Mouse (Mus musculus) embryonic facial prominence, embryonic 10.5 days (tissue): Measurements from ENCODE around the gene Nudt8. TPM values are rescaled to one million over a fixed set of nuclear protein-coding genes. Genes with fewer than 3 reads are reported as not detected.
"Not testable (repeated sequence)": the region's sequence is repeated elsewhere in the genome, so short reads cannot be mapped to it uniquely, and the experiment has no call there.

Experiments used
- DNase-seq: peaks from one replicate; pipeline ENCODE4 v3.0.0-alpha.2; 2017; ENCODE audit warnings: low spot score
- H3K27ac ChIP-seq: fragments of 300-500 bp; sonication (generic); replicated peaks from 2 replicates; pipeline ENCODE4 v1.5.1; 2016; ENCODE audit warnings: mild to moderate bottlenecking
- H3K27me3 ChIP-seq: fragments of 300-500 bp; sonication (generic); replicated peaks from 2 replicates; pipeline ENCODE4 v1.6.1; 2016; ENCODE audit warnings: low read depth, mild to moderate bottlenecking; ENCODE audit not compliant: poor library complexity, severe bottlenecking
- H3K36me3 ChIP-seq: fragments of 300-500 bp; sonication (generic); replicated peaks from 2 replicates; pipeline ENCODE4 v1.6.1; 2016; ENCODE audit warnings: mild to moderate bottlenecking, moderate library complexity
- H3K4me1 ChIP-seq: fragments of 300-500 bp; sonication (generic); 2 replicates; pipeline ENCODE4 v1.6.1; 2016
- H3K4me3 ChIP-seq: fragments of 300-500 bp; sonication (generic); 2 replicates; pipeline ENCODE4 v1.5.1; 2016; ENCODE audit warnings: mild to moderate bottlenecking, moderate library complexity
- H3K9me3 ChIP-seq: fragments of 300-500 bp; sonication (generic); 2 replicates; pipeline ENCODE4 v1.6.1; 2016; ENCODE audit warnings: mild to moderate bottlenecking
- WGBS: fragments of 180-500 bp; shearing (Covaris S2); methylation state at CpG from one replicate; pipeline ENCODE4 v1.1.7; 2016; 5-methylcytosine and 5-hydroxymethylcytosine counted together
- polyA plus RNA-seq: library from polyadenylated mRNA; unstranded; fragments of >200 nt; fragmentation: Nextera tagmentation; extraction: Ambion mirVana; gene quantifications from 2 replicates; pipeline ENCODE4 v1.2.1, GENCODE M21; 2016

Nudt8 gene
- polyA plus RNA-seq, 1 experiment from 2014 or later: 30.6 TPM

DNA sequence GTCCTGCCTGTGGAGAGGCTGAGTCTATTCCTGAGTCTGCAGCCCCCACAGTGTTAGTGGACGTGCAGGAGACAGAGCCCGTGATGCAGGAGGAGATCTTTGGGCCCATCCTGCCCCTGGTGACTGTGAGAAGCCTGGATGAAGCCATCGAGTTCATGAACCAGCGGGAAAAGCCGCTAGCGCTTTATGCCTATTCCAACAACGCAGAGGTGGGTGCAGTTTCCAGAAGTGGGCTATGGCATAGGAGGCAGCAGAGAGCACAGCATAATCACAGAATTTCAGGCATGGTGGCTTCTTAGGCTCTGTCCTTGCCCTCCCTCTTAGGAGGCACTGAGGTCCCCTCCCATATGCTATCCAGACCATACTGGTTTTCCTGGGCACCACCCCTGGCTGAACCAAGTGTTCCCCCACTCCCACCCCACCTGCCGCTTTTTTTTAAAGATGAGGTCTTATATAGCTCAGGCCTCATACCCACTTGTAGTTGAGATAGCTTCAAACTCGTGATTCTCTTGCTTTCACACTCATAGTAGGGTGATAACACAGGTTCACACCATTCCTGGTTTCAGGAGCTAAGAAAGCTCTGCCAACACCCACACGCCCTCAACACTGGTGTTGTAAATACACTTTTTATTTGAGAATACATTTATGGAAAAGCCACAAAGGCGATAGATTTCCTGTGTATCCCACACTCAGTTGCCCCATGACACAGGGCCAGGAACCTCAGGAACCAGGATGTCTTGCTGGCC lies 33.9 kb upstream of the Nudt8 start:
- no peaks in the 10 kb centered on the region for H3K36me3 ChIP-seq
- no peaks in the 10 kb centered on the region for H3K27me3 ChIP-seq
- H3K27ac ChIP-seq: no peak overlapping the region
- H3K9me3 ChIP-seq: no peaks in the 10 kb centered on the region
- H3K4me1 ChIP-seq: peaks cover 23% of the 10 kb centered on the region
- H3K4me3 ChIP-seq: no peak overlapping the region
- DNase-seq: no peak
- WGBS: 71% methylated on average over 11 of the region's 11 CpGs

DNA sequence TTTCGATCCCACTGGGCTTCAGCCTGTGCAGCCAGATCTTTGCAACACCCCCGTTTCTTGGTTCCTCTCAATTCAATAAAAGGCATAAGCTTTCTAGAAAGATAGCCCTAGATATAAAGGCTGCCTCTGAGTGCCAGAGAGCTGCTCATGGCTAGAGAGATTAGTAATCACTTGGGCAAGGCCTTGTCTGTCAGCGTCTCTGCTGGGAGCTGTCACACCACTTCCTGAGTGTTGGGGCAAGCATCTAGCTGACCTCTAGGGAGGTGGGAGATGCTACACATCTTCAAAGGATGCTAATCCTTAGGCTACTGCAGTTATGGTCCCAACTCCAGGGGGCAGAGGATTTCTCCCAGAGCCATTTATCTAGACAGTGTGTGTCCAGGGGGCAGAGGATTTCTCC lies 33.1 kb upstream of the Nudt8 start:
- H3K27ac ChIP-seq: no peak overlapping the region
- no peaks in the 10 kb centered on the region for H3K9me3 ChIP-seq
- H3K4me3 ChIP-seq: no peak overlapping the region
- DNase-seq: no peak
- no peaks in the 10 kb centered on the region for H3K36me3 ChIP-seq
- 64% methylated on average over 3 of the region's 3 CpGs for WGBS
- no peaks in the 10 kb centered on the region for H3K27me3 ChIP-seq
- H3K4me1 ChIP-seq: peaks cover 28% of the 10 kb centered on the region

DNA sequence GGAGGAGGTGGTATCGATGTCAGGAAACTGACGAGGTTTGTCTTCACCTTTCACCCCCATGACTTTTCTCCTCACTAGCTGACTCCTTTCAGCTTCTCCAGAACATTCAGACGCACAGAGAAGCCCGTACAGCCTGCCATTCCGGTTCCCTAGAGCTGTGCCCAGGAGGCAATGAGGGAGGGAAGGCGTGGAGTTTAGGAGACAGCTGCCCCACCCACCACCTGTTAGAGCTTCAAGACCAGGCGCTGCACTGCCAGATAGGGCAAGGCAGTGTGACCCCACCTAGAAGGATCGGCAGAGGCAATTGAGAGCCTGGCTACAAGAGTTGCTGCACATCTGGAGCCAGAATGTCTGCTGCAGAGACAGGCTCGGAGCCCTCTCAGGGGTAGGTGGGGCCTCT lies 28.2 kb upstream of the Nudt8 start, which contains the start of gene Aldh3b2:
Gene Aldh3b2, plus strand, starts transcription at position 100 of the 400 bp plus-strand sequence.
- H3K9me3 ChIP-seq: no peaks in the 10 kb centered on the region
- no peak within 1 kb of the TSS; the same call in none of the 2 replicates for H3K27ac ChIP-seq
- peak; percentile 53 for DNase-seq
- H3K36me3 ChIP-seq: no peaks in the 10 kb centered on the region
- H3K4me3 ChIP-seq: no peak within 1 kb of the TSS
- WGBS: 29% methylated on average over 9 of the region's 9 CpGs
- no peaks in the 10 kb centered on the region for H3K27me3 ChIP-seq
- peaks cover 34% of the 10 kb centered on the region for H3K4me1 ChIP-seq

DNA sequence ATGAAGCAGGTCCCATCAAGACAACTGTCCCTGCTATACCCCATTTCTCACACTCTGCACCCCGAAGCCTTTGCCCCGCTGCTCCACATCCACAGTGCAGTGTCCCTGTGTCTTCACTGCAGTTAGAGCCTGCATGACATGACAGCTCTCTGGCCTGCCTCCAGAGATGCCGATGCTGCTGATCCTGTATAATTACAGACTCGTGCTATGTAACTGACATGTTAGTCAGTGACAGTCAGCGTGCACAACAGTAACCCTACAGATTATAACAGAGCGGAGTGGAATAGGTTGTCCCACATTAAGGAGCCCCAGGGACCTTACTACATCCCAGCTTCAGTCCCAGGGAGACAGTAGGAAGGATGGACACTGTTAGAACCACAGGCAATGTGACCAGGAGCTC lies 25.8 kb upstream of the Nudt8 start:
- H3K4me1 ChIP-seq: peaks cover 31% of the 10 kb centered on the region
- 88% methylated on average over 6 of the region's 6 CpGs for WGBS
- H3K9me3 ChIP-seq, H3K27me3 ChIP-seq, H3K4me3 ChIP-seq, H3K36me3 ChIP-seq, H3K27ac ChIP-seq, DNase-seq: not testable (repeated sequence)

DNA sequence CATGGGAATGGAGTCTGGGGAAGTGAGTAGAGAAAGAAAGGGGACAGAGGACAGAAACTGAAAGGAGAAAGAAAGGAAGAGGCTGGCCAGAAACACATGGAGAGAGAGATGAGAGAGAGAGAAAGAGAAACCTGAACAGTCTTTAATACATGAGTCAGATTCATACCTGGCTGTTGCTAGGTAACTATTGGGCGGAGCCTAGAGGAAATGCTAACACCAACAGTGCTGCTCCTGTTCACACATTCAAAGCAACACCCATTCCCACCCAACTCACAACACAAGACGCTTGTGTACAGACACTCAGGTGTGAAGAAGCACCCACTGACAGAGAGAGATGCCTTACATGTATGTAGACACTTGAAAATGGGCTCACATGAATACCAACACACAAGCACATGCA lies 24.5 kb upstream of the Nudt8 start:
- H3K36me3 ChIP-seq: no peaks in the 10 kb centered on the region
- H3K4me1 ChIP-seq: peaks cover 26% of the 10 kb centered on the region
- no peak overlapping the region for H3K27ac ChIP-seq
- 92% methylated on average over 2 of the region's 2 CpGs for WGBS
- H3K9me3 ChIP-seq: no peaks in the 10 kb centered on the region
- no peaks in the 10 kb centered on the region; the same call in 1 of the 2 replicates for H3K27me3 ChIP-seq
- DNase-seq: no peak
- H3K4me3 ChIP-seq: no peak overlapping the region

DNA sequence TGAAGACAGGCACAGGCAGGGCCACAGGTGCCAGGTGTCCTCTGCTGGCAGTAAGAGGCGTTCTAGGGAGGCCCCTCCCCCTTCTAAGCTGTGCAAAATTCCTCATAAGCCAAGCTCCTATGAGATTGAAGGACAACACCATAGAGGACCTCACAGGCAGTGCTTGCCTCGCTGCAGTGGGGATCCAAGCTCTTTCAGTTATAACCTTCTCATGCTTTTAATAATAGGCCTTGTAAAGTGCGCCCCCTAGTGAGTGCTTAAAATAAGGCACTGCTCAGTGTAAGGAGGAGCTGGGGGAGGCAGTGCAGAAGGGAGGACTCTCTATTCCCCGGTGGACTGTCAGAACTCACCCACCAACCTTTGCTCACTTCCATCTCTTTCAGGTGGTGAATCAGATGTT lies 20.1 kb upstream of the Nudt8 start:
- no peaks in the 10 kb centered on the region for H3K36me3 ChIP-seq
- H3K27me3 ChIP-seq: no peaks in the 10 kb centered on the region; the same call in 1 of the 2 replicates
- peak overlapping the region; percentile 12; the same call in 1 of the 2 replicates for H3K27ac ChIP-seq
- no peak overlapping the region for H3K4me3 ChIP-seq
- no peaks in the 10 kb centered on the region for H3K9me3 ChIP-seq
- peaks cover 45% of the 10 kb centered on the region for H3K4me1 ChIP-seq
- peak; percentile 75 for DNase-seq
- WGBS: 19% methylated on average over 4 of the region's 4 CpGs

DNA sequence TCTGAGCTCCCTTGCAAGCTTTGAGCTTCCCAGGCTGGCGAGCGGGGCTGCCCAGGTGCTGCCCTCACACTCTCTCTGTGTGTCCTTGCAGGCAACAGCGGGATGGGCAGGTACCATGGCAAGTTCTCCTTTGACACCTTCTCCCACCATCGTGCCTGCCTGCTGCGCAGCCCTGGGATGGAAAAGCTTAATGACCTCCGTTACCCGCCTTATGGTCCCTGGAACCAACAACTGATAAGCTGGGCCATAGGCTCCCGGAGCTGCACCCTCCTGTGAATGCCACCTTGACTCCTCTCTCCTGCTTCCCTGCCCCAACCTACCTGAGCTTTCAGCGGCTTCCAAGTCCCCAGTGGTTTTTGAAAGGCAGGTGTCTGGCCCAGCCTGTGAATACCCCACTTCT lies 19.5 kb upstream of the Nudt8 start:
- 81% methylated on average over 9 of the region's 9 CpGs for WGBS

DNA sequence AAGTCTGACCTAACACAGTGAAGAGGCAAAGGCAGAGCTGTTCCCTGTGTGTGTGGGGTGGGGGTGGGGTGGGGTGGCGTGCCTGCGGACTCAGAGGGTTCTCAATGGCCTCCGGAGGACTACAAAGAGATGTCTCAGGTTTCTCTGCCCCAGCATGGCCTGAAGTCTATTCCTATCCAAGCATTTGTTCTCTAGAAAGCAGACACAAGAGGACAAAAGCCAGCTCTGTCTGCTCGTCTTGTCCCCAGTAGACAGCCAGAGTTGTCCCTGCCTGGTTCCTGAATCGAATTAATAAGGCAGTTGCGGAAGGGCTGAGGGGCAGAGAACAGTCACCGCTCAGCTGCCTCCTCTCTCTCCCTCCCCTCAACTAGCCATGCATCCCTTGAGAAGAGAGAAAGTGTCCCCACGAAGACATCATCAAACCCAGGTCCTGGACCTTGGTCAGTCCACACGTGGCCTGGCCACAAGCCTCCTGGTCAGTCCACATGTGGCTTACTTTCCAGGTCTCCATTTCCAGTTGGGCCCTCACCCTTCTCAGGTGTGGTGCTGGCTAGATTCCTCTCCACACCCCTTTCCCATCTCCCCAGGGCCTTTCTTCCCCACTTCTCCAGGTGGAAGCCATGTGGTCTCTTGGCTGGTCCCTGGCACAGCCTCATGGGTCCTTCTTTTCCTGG lies 16.7 kb upstream of the Nudt8 start:
- no peaks in the 10 kb centered on the region for H3K36me3 ChIP-seq
- peaks cover 58% of the 10 kb centered on the region for H3K4me1 ChIP-seq
- H3K27ac ChIP-seq: peak overlapping the region; percentile 74
- H3K4me3 ChIP-seq: 0 out of 2 replicates have a peak overlapping the region, but pooled peaks have one; percentile 5
- DNase-seq: peak; percentile 53
- WGBS: 22% methylated on average over 9 of the region's 9 CpGs
- H3K9me3 ChIP-seq: peaks cover 2% of the 10 kb centered on the region; the same call in 1 of the 2 replicates
- H3K27me3 ChIP-seq: no peaks in the 10 kb centered on the region; the same call in 1 of the 2 replicates

More for the DNA sequence above, 19.5 kb upstream of the Nudt8 start:
- Histone ChIP-seq H3K27ac (no peak overlapping the region), H3K4me3 (no peak overlapping the region), H3K4me1 (peaks cover 51% of the 10 kb centered on the region), H3K9me3 (no peaks in the 10 kb centered on the region), H3K36me3 (no peaks in the 10 kb centered on the region), H3K27me3 (no peaks in the 10 kb centered on the region; the same call in 1 of the 2 replicates)
- DNase-seq: no peak

DNA sequence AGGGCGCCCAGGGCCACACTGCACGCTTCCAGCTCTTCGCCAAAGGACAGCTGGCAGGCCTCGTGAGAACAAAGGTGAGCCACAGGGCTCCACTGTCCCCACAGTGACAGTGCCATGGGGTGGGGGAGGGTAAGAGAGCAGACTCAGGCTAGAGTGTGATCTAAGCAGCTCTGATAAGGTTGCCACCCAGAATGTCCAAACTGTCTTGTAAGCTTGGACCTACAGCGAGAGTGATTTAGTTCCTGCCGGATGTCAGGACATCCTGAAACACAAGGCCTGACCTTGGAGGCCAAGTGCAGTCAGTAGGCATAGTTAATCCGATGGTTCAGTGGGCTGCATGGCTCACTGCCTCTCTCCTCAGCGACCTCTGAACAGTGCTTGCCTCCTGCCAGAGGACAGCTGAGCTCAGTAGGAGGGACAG lies 15.1 kb upstream of the Nudt8 start:
- DNase-seq: peak; percentile 33
- H3K36me3 ChIP-seq: no peaks in the 10 kb centered on the region
- WGBS: 34% methylated on average over 8 of the region's 8 CpGs
- H3K4me1 ChIP-seq: peaks cover 50% of the 10 kb centered on the region
- H3K27ac ChIP-seq: peak overlapping the region; percentile 74
- peaks cover 6% of the 10 kb centered on the region; the same call in 1 of the 2 replicates for H3K9me3 ChIP-seq
- H3K4me3 ChIP-seq: no peak overlapping the region
- H3K27me3 ChIP-seq: no peaks in the 10 kb centered on the region; the same call in 1 of the 2 replicates

DNA sequence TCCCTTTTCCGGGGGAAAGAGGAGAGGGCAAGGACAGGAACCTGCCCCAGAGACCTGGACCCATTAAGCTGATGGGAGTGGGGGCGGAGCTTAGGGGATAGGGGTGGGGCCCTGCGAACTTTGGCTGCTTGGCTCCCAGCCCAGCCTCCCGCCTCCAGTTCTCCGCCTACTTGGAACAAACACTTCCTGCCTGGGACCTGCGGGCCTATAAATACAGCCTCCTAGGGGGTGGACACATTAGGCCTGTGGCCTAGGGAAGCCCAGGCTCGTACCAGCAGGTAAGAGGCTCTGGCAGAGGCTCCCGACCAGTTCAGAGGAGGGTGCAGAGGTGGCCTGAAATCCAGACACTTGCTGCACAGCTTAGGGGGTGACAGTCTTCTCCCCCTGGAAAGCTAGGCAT lies 14.0 kb upstream of the Nudt8 start, which contains the start of gene Acy3:
Gene Acy3, plus strand, starts transcription at position 237 of the 400 bp plus-strand sequence.
- WGBS: 21% methylated on average over 8 of the region's 8 CpGs
- no peaks in the 10 kb centered on the region for H3K36me3 ChIP-seq
- H3K9me3 ChIP-seq: peaks cover 6% of the 10 kb centered on the region; the same call in 1 of the 2 replicates
- peak; percentile 60 for DNase-seq
- H3K4me3 ChIP-seq: peak within 1 kb of the TSS; percentile 12; the same call in 1 of the 2 replicates
- no peaks in the 10 kb centered on the region for H3K27me3 ChIP-seq
- H3K4me1 ChIP-seq: peaks cover 53% of the 10 kb centered on the region
- peak within 1 kb of the TSS; percentile 74 for H3K27ac ChIP-seq

DNA sequence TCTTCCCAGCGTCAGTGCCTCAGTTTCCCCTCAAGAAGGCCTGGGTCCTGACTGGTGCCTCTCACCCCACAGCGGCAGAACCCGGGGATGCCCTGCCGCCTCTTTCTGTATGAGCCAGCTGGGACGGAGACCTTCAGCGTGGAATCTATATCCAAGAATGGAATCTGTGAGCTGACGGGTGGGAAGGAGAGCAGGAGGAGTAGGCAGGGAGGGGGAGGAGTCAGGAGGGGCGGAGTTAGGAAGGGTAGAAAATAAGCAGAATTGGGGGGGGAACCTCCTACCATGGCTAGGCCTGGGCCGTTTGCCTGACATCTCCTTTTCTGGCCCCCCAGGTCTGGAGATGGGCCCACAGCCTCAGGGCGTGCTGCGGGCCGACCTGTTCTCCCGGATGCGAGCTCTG lies 12.3 kb upstream of the Nudt8 start:
- H3K4me3 ChIP-seq: no peak overlapping the region
- no peaks in the 10 kb centered on the region for H3K27me3 ChIP-seq
- 88% methylated on average over 14 of the region's 14 CpGs for WGBS
- DNase-seq: no peak
- H3K9me3 ChIP-seq: peaks cover 6% of the 10 kb centered on the region; the same call in 1 of the 2 replicates
- H3K4me1 ChIP-seq: peaks cover 54% of the 10 kb centered on the region
- no peaks in the 10 kb centered on the region for H3K36me3 ChIP-seq
- H3K27ac ChIP-seq: no peak overlapping the region

DNA sequence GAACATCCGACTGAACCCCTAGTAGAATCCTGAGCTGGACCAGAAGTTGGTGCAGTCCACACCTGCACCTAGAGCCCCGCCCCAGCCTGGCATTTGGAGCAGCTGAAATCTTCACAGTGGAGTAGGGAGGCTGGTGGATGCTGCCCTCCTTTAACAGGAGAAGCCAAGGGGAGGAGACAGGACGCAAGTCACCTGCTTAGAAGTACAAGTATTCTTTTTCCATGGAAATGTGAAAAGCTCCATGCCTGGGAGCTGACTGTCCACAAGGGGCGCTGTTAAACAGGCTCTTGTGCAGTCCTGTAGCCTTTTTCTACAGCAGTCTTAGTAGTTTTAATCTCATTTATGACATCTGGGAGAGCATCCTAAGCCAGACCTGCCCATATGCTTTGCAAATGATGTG lies 11.6 kb upstream of the Nudt8 start:
- H3K9me3 ChIP-seq: peaks cover 6% of the 10 kb centered on the region; the same call in 1 of the 2 replicates
- peaks cover 47% of the 10 kb centered on the region for H3K4me1 ChIP-seq
- no peak overlapping the region for H3K27ac ChIP-seq
- no peak overlapping the region for H3K4me3 ChIP-seq
- no peak for DNase-seq
- no peaks in the 10 kb centered on the region for H3K36me3 ChIP-seq
- no peaks in the 10 kb centered on the region for H3K27me3 ChIP-seq
- 84% methylated on average over 4 of the region's 4 CpGs for WGBS
